Mouse (Mus musculus) skeletal muscle tissue, adult 2 months (tissue): ENCODE data around the gene Gm43552.

Experiments
- DNase-seq: peaks from one replicate; pipeline ENCODE4 v3.0.0-alpha.2; 2012; ENCODE audit warnings: low read depth, low spot score

Gm43552 gene

GRCm38 (mm10) chr5:65438041-65438440 is 54.6 kb downstream of the Gm43552 start:
- no peak for DNase-seq

DNA sequence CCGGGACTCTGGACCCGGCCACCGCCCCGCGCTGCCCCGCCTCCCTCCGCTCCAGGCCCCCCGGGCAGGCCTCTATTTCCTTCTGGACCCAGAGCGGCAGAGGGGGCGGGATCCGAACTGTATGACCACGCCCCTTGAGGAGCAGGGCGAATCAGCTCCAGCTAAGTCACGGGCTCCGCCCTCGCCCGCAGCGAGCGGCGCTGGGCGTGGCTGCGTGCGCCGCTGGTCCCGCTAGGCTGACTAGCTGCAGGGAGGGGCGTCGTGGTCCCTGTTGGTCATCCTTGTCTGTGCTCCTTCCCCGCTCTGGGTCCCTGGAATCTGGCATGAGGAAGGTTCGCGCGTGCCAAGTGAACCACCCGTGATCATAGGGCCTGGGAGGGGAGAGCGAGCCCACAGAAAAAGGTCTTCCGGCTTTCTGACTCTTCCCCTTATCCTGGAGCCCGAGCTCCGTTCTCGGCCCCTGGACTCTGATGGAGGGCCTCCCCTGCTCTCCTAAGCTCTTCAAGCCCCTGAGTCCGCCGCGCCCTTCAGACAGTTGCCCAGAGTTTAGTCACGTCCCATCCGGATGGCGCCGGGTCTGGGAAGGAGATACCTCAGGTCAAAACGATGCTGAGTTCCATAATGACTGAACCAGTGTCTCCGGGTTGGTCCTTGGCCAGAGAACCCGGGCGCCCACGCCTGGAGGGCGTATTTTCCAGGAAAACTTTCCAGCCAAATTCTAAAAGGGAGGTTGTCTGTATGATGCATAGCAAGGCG is 56.6 kb downstream of the Gm43552 start, which contains the start of gene Ugdh:
Ugdh (minus strand) TSS at position 144 of the 756 bp plus-strand sequence.
- DNase-seq: peak; percentile 97

- DNase-seq: no peak
Measured at GRCm38 (mm10) chr5:65435363-65435805, 57.2 kb downstream of the Gm43552 start.

DNA sequence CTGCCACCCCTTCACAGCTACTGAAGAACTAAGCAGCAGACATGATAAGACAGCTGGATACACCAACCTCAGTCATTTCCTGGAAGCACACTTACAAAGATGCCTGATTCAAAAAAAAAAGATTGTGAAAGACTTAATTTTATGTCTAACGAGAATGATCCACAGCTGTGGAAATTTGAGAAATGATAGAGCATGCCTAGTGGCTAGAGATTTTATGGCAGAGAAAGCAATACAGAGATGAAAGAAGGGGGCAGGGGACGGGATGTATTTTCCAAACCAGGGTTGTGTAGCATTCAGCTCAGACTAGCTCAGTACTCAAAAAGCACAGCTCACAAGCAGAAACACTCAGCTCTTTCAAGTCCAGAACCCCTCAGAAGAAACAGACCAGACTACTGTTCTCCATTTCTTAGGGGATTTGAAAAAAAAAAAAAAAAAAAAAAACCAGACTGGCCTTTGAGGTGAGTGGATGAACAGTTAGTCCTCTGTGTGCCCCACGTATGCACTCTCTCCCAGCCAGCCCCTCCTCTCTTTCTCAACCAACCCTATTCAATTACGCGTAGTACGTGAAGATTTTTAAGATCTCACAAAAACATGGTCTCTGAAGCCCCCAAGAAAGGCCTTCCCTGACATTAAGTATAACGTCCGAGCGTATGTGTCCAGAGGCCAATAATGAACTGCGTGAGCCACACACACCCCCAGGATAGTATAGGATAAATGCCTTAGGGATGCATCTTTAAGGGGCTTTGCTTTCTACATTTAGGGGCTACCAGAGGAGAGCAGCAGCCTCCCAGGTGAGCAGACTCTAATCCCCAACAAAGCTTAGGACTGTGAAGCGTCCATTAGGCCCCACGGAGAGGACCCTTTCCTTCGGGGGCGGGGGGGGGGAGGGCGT is 57.9 kb downstream of the Gm43552 start:
- no peak for DNase-seq

DNA sequence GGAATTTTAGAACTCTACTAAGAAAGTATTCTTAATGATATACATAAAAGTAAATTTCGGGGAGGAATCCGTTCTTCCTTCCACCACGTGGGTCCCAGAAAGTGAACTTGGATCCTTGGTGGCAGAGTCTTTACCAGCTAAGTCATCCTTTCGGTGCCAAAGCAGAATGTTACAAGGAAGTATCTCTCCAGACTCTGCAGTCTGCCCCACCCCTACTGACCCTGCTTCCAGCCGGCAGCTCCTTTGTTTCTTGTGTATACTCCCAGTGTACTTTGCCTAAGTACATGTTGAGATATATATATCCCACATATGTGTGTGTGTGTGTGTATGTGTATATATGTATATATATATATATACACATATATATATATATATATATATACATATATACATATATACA is 63.2 kb downstream of the Gm43552 start:
- no peak for DNase-seq

GRCm38 (mm10) chr5:65428321-65428720 is 64.3 kb downstream of the Gm43552 start:
- no peak for DNase-seq

GRCm38 (mm10) chr5:65425251-65425650 is 67.4 kb downstream of the Gm43552 start:
- no peak for DNase-seq

GRCm38 (mm10) chr5:65424215-65424614 is 68.4 kb downstream of the Gm43552 start:
- DNase-seq: no peak

DNA sequence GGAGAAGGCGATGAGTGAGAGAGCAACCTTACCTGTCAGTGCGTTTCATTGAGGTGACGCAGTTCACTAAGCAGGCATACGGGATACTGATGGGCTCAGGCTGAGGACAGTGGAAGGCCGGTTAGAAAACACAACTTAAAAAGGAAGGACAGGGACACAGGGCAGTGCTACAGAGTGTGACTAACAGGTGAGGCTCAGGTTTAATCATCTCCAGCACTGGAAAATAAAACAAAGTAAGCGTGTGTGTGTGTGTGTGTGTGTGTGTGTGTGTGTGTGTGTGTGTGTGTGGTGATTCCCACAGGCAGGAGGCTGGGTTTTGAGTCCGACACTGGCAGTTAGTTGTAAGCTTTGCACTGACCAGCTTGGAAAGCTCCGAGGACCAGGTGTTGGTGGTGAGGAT is 69.8 kb downstream of the Gm43552 start:
- DNase-seq: no peak

GRCm38 (mm10) chr5:65420822-65421221 is 71.8 kb downstream of the Gm43552 start:
- no peak for DNase-seq

DNA sequence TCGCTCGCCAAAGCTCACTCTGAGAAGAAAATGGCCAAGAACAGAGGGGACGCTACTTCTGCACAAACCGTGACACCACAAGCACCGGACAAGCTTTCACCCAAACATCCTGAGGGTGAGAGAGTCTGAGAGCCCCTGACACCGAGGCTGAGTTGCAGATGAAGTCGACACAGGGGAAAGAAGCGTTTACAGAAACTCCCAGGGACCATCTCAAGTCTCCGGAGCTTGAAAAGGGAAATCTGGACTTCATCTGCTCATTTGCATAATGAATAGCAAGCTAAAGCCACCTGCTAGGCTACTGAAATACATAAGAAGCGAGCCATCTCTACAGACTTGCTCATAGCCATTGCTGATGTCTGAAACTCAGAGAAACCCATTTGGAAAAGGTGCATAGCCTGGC is 73.5 kb downstream of the Gm43552 start:
- DNase-seq: no peak

DNA sequence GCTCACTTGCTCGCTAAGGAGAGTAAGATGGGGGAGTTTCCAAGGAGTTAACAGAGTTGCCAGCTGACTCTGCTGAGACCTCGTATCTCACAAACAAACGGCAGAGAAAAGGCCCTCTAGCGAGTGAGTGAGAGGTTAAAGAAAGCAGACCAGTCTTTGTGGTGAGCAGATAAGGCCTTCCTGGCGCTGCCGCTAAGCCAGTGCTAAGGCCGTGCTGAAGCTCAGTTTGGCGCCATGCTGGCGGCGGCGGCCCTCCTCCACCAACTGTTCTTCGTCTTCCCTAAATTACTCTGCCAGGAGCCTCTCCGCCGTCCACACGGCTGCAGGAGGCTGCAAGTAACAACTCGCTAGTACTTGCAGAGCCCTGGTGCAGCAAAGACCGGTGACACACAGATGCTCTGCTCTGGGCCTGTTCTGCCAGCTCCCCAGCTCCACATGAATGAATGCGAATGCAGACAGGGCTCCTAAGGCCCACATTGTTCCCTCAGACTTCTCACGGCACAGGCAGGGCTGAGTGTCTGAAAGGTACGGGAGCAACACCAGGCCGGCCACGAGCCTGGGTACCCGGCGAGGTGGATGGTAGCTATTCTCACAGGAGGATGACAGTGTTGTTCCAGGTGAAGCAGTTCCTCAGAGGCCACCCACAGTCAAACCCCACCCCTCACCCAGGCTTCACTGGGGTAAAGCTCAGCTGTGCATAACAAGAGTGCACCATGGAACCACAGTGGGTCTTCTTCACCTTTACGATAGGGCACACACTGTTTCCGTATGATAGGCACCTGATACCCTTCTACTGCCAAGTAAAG is 76.8 kb downstream of the Gm43552 start:
- DNase-seq: no peak

- no peak for DNase-seq
Measured at GRCm38 (mm10) chr5:65407989-65408388, 84.6 kb downstream of the Gm43552 start.

- DNase-seq: peak; percentile 78
Measured at GRCm38 (mm10) chr5:65401251-65401994, 91.2 kb downstream of the Gm43552 start.

GRCm38 (mm10) chr5:65394425-65394824 is 98.2 kb downstream of the Gm43552 start:
- no peak for DNase-seq

DNA sequence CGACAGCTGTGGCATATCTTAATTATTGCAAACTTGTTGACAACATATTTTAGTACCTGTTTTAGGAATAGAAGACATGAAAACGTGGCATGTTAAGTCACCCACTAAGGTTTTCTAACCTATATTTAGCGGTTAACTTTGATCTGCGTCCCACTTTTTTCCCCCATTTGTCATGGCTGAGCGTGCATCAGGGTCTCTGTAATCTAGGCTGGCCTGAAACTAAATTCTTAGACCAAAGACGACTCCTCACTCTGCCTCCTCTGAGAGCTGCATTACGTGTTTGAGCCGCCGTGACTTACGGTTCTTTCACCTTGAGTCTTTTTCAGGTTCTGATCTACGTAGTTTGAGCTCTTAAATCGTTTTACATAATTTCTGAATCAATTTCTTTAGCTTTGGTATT is 100.9 kb downstream of the Gm43552 start:
- no peak for DNase-seq

DNA sequence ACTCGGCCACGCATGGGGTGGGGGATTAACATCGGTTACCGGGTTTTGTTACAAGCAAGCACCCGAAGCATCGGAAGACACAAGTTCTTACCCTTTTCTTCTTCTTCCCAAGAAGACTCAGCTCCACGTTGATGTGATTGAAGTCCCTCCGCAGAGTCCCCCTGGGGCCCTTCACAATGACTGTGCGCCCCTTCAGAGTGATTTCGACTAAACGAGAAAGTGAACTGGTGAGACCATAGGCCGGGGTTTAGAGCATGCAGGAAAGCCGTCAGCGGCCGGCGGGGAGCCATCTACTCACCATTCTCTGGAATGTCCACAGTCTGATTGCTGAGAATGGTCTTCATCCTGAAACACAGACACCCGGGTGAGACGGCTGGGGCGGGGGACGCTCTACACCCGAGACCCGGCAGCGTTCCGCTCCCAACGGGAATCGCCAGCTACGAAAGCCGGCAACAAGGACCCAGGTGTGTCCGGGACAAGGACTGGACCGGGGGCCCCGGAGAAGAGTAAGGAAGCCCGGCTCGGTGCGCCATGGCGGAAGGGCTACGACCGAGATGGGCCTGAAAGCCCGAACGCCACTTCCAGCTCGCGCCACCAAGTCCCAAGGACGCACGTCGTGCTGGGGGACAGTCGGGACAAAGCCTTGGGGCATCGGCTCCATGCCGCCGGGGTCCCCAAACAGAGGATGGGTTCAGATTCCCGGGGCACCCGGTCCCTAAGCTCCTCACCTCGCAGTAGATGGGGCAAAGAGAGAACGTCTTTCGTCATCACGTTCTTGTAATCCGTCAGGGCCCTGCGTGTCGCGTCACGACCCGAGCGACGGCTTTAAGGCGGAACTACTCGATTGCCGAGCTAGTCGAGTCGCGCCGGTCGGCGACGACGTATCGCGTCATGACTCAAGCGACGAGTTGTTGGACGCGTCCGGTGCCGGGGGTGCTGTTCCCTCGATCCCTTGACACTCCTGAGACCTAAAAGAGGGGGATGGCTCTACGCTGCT is 101.7 kb downstream of the Gm43552 start, which contains the start of the genes Rpl9 and Lias:
Rpl9 (minus strand) TSS at position 797 of the 997 bp plus-strand sequence.
Lias (plus strand) TSS at position 850 of the 997 bp plus-strand sequence.
- DNase-seq: peak; percentile 98

- no peak for DNase-seq
Measured at GRCm38 (mm10) chr5:65387008-65387867, 105.4 kb downstream of the Gm43552 start.

GRCm38 (mm10) chr5:65385704-65386103 is 106.9 kb downstream of the Gm43552 start:
- no peak for DNase-seq
